Mouse (Mus musculus) ES-Bruce4 (cell line): ENCODE measurements around the gene Rinl.

Source experiments
- CTCF ChIP-seq: IDR thresholded peaks from one replicate; pipeline ENCODE4 v1.8.1; 2011; ENCODE audit warnings: low read depth, low read length
- EP300 ChIP-seq: IDR thresholded peaks from 2 replicates; pipeline ENCODE4 v1.6.1; 2011; ENCODE audit warnings: low read depth, low read length; ENCODE audit not compliant: insufficient read depth
- POLR2A ChIP-seq: IDR thresholded peaks from one replicate; pipeline ENCODE4 v1.8.1; 2011; ENCODE audit warnings: low read length; ENCODE audit not compliant: insufficient read depth

DNA sequence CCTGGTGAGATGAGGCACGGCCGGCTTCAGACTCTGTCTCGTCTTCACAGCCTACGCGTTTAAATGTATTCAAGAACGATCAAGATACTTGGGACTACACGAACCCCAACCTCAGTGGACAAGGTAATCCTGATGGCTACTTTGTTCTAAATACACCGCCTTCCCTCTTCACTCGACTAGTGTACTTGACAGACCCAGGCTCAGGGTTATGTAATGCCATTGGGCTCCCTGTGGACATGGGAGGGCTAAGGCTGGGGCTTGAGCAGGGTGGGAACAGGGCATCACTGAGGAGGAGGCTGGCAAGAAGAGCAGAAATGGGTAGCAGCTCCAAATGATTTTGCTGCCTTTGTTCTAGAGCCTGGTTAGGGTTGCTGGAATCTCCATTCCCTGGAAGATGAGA is 26.5 kb downstream of the Rinl start:
- TF ChIP-seq CTCF (no peak), POLR2A (no peak), EP300 (no peak)
